Mouse (Mus musculus) neural tube, embryonic 14.5 days (tissue): ENCODE data around the gene Ptpro. TPM values are rescaled to one million over a fixed set of nuclear protein-coding genes. Genes with fewer than 3 reads are reported as not detected.
A peak's percentile ranks its signal among the peaks of the same experiment; 100 is the strongest.

Experiments used
- ATAC-seq: fragments of 200-750 bp; cut with Nextera tagmentation; 2 replicates; pipeline ENCODE4 v1.8.0; 2017; ENCODE audit warnings: low read depth, mild to moderate bottlenecking, moderate TSS enrichment, moderate library complexity
- H3K27ac ChIP-seq: fragments of 300-500 bp; sonication (generic); 2 replicates; pipeline ENCODE4 v1.5.1; 2014; ENCODE audit warnings: low read depth, mild to moderate bottlenecking, control low read depth, low read length, moderate library complexity, mixed read lengths
- H3K27me3 ChIP-seq: fragments of 300-500 bp; sonication (generic); 2 replicates; pipeline ENCODE4 v1.6.1; 2014; ENCODE audit warnings: low read length; ENCODE audit not compliant: control insufficient read depth, insufficient read depth
- H3K36me3 ChIP-seq: fragments of 300-500 bp; sonication (generic); 2 replicates; pipeline ENCODE4 v1.6.1; 2014; ENCODE audit warnings: low read length, mixed read lengths; ENCODE audit not compliant: control insufficient read depth, insufficient read depth
- H3K4me1 ChIP-seq: fragments of 300-500 bp; sonication (generic); 2 replicates; pipeline ENCODE4 v1.6.1; 2014; ENCODE audit warnings: low read length; ENCODE audit not compliant: control insufficient read depth, insufficient read depth
- H3K4me2 ChIP-seq: fragments of 300-500 bp; sonication (generic); 2 replicates; pipeline ENCODE4 v1.6.1; 2014; ENCODE audit warnings: mild to moderate bottlenecking, low read depth, low read length, control low read depth
- H3K4me3 ChIP-seq: fragments of 300-500 bp; sonication (generic); 2 replicates; pipeline ENCODE4 v1.5.1; 2014; ENCODE audit warnings: low read depth, low read length, control low read depth, mixed read lengths
- H3K9ac ChIP-seq: fragments of 300-500 bp; sonication (generic); replicated peaks from 2 replicates; pipeline ENCODE4 v1.6.1; 2014; ENCODE audit warnings: low read depth, mild to moderate bottlenecking, control low read depth, low read length, mixed read lengths
- H3K9me3 ChIP-seq: fragments of 300-500 bp; sonication (generic); 2 replicates; pipeline ENCODE4 v1.6.1; 2016; ENCODE audit warnings: low read length; ENCODE audit not compliant: control insufficient read depth
- WGBS: fragments of 180-500 bp; shearing (Covaris S2); extraction: QIAGEN DNeasy Blood & Tissue Kit; methylation state at CpG from one replicate; pipeline ENCODE4 v1.1.7; 2014; 5-methylcytosine and 5-hydroxymethylcytosine counted together
- polyA plus RNA-seq: library from polyadenylated mRNA; unstranded; fragments of >200 nt; fragmentation: Nextera tagmentation; extraction: Ambion mirVana; gene quantifications from 2 replicates; pipeline ENCODE4 v1.2.1, GENCODE M21; 2014

Ptpro gene
- polyA plus RNA-seq, 1 experiment from 2014 or later, result 56.4 TPM

DNA sequence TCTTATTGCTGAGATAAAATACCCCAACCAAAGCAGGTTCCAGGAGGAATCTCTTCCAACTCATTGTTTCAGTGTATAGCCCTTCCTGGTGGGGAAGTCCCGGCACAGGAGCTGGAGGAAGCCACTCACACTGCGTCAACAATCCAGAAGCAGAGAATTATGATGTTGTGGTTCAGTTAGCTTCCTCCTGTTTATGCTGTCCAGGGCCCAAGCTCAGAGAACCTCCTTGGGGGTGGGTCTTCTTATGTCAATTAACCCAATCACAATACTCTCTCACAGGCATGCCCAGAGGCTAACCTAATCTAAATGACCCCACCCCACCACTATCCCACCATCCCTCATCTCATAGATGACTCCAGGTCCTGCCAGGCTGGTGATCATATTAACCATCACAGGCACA lies 160.9 kb downstream of the Ptpro start:
- Histone ChIP-seq H3K27me3 (no peaks in the 10 kb centered on the region), H3K4me2 (no peak overlapping the region), H3K4me3 (no peak overlapping the region), H3K4me1 (no peaks in the 10 kb centered on the region), H3K27ac (no peak overlapping the region), H3K9me3 (no peaks in the 10 kb centered on the region), H3K9ac (no peak overlapping the region), H3K36me3 (no peaks in the 10 kb centered on the region)
- ATAC-seq, result no peak
- WGBS, result 88% methylated on average over 2 of the region's 2 CpGs

DNA sequence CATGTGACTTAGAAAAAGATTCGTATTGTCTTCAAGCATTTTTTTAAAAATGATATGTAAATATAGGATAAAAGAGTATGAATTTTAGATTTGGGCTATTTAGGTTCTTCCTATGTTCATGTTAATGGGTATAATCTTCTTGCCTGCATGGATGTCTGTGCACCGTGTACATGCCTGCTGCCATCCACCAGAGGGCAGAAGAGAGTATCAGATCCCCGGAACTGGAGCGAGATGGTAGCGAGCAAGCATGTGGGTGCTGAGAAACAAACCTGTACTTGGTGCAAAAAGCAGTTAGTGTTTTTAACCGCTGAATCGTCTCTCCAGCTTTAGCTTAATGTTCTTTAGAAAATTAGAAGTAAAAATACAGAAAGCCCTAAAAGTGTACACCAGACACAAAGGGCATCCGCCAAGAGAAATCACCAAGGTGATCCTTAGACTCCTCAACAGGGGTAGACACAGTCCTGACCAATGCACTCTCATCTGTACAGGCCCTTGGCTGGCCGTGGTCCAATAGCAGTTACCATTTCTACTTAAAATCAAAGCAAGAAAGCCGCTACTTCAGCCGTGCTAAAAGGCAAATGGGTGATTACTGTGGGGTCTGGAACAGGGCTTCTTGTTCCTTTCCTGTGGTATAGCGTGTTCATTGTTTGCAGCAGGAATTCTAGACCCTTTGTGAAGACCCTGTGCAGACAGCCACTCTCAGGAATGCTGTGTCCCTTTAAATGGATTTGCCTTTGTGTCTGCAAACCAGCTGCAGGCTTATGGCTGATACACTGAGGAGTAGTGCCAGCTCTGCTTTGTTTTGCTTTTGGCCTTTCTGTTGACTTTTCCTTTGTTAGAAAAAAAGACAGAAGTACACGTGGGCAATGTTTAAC lies 162.6 kb downstream of the Ptpro start:
- 50% methylated on average over 13 of the region's 13 CpGs for WGBS
- H3K4me3 ChIP-seq, result no peak overlapping the region
- ATAC-seq, result peak; percentile 58; the same call in 1 of the 2 replicates

DNA sequence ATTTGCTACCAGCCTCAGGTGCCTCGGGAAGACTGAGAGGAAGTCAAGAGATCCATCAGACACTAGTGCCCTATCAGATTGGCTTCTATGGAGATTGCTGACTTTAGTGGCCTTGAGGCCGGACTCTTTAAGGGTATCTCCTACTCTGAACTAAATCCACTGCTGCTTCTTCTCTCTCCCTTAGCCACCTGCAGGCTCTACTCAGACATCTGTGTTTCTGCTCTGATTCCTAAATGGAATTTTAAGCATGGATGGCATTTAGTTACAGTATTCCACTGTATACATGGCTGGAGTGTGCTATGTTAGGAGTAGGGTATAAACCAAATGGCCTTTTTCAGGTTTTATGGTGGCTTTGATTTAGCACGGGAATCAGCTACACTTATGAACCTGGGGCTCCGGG lies 170.7 kb downstream of the Ptpro start:
- WGBS, result 77% methylated on average over 4 of the region's 4 CpGs
- H3K27me3 ChIP-seq, result no peaks in the 10 kb centered on the region

More for the DNA sequence above, 162.6 kb downstream of the Ptpro start:
- Histone ChIP-seq H3K4me1 (no peaks in the 10 kb centered on the region), H3K4me2 (no peak overlapping the region), H3K36me3 (no peaks in the 10 kb centered on the region), H3K27me3 (no peaks in the 10 kb centered on the region), H3K9me3 (no peaks in the 10 kb centered on the region), H3K27ac (no peak overlapping the region), H3K9ac (no peak overlapping the region)

GRCm38 (mm10) chr6:137423830-137424229 lies 171.7 kb downstream of the Ptpro start:
- H3K4me1 ChIP-seq, result no peaks in the 10 kb centered on the region
- H3K27me3 ChIP-seq, result no peaks in the 10 kb centered on the region
- no peaks in the 10 kb centered on the region for H3K9me3 ChIP-seq
- no peak overlapping the region for H3K27ac ChIP-seq
- no peaks in the 10 kb centered on the region for H3K36me3 ChIP-seq
- H3K4me2 ChIP-seq, result no peak overlapping the region
- no peak overlapping the region for H3K4me3 ChIP-seq
- no peak overlapping the region for H3K9ac ChIP-seq
- no peak for ATAC-seq
- WGBS, result 59% methylated on average over 10 of the region's 10 CpGs

More for the DNA sequence above, 170.7 kb downstream of the Ptpro start:
- ATAC-seq, result no peak
- H3K4me1 ChIP-seq, result no peaks in the 10 kb centered on the region
- no peaks in the 10 kb centered on the region for H3K9me3 ChIP-seq
- no peak overlapping the region for H3K4me2 ChIP-seq
- no peak overlapping the region for H3K27ac ChIP-seq
- no peak overlapping the region for H3K9ac ChIP-seq
- no peaks in the 10 kb centered on the region for H3K36me3 ChIP-seq
- no peak overlapping the region for H3K4me3 ChIP-seq

DNA sequence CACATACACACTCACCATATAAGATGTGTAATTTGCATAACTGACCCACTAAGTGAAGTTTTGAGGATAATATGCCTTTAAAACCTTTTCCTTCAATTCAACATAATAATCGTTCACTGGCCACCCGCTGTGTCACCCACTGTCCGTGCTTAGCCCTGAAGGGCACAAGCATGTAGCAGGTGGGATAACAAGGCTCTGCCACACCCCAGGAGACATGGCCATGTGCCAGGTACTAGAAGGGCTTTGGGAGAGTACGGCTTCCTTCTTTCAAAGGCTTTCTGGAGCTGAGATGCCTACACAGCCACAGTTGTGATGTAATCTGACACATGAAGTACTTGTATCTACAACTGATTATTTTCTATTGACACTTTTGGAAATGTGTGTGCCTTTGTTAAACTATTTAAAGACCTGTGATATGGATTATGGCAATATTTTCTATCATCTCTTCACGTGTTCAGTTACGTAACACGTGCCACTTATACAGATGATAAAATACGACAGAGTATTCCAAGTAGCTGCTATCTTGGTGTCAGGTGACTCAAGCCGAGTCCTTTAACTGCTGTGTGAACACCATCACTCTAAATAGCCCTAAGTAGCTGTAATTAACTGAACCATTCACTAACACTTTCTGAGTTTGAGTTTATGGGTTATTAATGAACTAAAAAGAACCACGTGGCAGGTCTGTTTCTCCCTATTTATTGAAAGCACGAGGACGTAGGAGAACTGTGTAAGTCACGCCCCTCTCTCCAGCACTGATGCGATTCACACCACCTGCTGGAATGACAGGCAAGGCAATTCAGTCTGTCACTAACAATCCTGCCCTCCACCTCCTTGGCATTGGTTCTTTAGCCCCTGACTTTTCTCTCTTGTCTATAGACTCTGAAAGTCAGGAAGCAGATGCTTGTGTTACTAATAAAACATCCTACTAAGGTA lies 173.6 kb downstream of the Ptpro start:
- Histone ChIP-seq H3K4me2 (no peak overlapping the region), H3K27ac (no peak overlapping the region), H3K4me1 (no peaks in the 10 kb centered on the region), H3K9ac (no peak overlapping the region), H3K4me3 (no peak overlapping the region), H3K9me3 (no peaks in the 10 kb centered on the region), H3K36me3 (no peaks in the 10 kb centered on the region), H3K27me3 (no peaks in the 10 kb centered on the region)
- WGBS, result 55% methylated on average over 14 of the region's 14 CpGs
- ATAC-seq, result no peak

DNA sequence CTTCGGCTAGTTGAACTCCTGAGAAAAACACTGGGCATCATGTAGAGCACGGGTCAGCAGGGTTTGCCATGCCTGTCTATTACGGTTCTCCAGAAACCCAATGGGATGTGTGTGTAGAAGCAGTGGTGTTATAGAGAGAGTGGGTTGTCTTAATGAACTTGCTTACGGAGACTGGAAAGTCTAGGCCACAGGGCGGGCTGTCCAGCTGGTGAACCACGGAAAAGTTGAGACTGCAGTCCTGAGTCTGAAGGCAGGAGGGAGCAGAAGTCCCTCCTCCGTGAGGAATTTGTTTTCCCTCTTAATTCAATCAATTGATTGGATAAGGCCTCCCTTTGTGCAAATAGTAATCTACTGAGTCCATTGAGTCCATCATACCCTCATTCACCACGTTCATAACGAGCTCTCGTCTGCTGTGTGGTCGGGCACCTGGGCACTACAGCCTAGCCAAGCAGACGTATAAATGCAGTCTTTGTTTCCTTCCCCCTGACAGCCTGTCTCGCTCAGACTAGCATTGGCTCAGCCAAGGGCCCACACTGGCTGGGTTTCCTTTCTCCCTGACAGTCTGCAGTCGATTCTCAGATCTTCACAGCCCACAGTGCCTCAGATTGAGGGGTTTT lies 181.5 kb downstream of the Ptpro start:
- WGBS, result 39% methylated on average over 14 of the region's 14 CpGs
- no peaks in the 10 kb centered on the region for H3K36me3 ChIP-seq
- H3K4me3 ChIP-seq, result no peak overlapping the region
- no peaks in the 10 kb centered on the region for H3K27me3 ChIP-seq
- no peak overlapping the region for H3K27ac ChIP-seq
- peak; percentile 54; the same call in 1 of the 2 replicates for ATAC-seq
- H3K9ac ChIP-seq, result no peak overlapping the region; the same call in 1 of the 2 replicates
- no peaks in the 10 kb centered on the region for H3K9me3 ChIP-seq
- H3K4me1 ChIP-seq, result peaks cover 7% of the 10 kb centered on the region; the same call in 1 of the 2 replicates
- H3K4me2 ChIP-seq, result no peak overlapping the region

DNA sequence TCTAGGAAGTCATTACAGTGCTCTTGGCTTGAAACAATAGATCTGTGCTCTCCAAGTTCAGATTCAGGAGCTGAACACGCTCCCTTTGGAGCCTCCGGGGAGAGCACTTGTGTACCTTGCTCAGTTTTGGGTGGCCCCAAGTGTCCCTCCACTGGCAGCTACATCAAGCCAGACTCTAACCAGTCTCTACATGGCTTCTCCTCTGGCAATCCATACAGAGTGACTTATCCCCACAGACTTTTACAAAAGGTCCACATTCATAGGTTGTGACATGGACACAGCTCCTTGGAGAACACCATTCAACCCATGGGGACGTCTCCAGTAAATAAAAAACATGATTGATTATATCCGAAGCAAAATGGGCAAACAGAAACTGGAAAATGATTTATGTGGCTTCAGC lies 185.4 kb downstream of the Ptpro start:
- H3K9ac ChIP-seq, result no peak overlapping the region
- no peak overlapping the region for H3K4me2 ChIP-seq
- no peaks in the 10 kb centered on the region for H3K9me3 ChIP-seq
- 0 out of 2 replicates have a peak, but pooled peaks have one; percentile 20 for ATAC-seq
- H3K27me3 ChIP-seq, result no peaks in the 10 kb centered on the region
- H3K4me1 ChIP-seq, result peaks cover 7% of the 10 kb centered on the region; the same call in 1 of the 2 replicates
- no peak overlapping the region for H3K27ac ChIP-seq
- WGBS, result 26% methylated on average over 4 of the region's 4 CpGs
- H3K36me3 ChIP-seq, result no peaks in the 10 kb centered on the region
- H3K4me3 ChIP-seq, result no peak overlapping the region

GRCm38 (mm10) chr6:137437902-137438580 lies 185.9 kb downstream of the Ptpro start:
- H3K4me3 ChIP-seq, result no peak overlapping the region
- H3K4me1 ChIP-seq, result peaks cover 7% of the 10 kb centered on the region; the same call in 1 of the 2 replicates
- 11% methylated on average over 16 of the region's 16 CpGs for WGBS
- no peaks in the 10 kb centered on the region for H3K9me3 ChIP-seq
- H3K27me3 ChIP-seq, result no peaks in the 10 kb centered on the region
- no peaks in the 10 kb centered on the region for H3K36me3 ChIP-seq
- no peak overlapping the region for H3K27ac ChIP-seq
- no peak overlapping the region for H3K4me2 ChIP-seq
- H3K9ac ChIP-seq, result no peak overlapping the region
- ATAC-seq, result peak; percentile 81
